Mouse (Mus musculus) embryonic facial prominence, embryonic 10.5 days (tissue): ENCODE measurements around the gene Olfr1057. TPM values are rescaled to one million over a fixed set of nuclear protein-coding genes. Genes with fewer than 3 reads are reported as not detected.
"Not testable (repeated sequence)": the region's sequence is repeated elsewhere in the genome, so short reads cannot be mapped to it uniquely, and the experiment has no call there.

Experiments
- DNase-seq: peaks from one replicate; pipeline ENCODE4 v3.0.0-alpha.2; 2017; ENCODE audit warnings: low spot score
- H3K27ac ChIP-seq: fragments of 300-500 bp; sonication (generic); replicated peaks from 2 replicates; pipeline ENCODE4 v1.5.1; 2016; ENCODE audit warnings: mild to moderate bottlenecking
- H3K27me3 ChIP-seq: fragments of 300-500 bp; sonication (generic); replicated peaks from 2 replicates; pipeline ENCODE4 v1.6.1; 2016; ENCODE audit warnings: low read depth, mild to moderate bottlenecking; ENCODE audit not compliant: poor library complexity, severe bottlenecking
- H3K36me3 ChIP-seq: fragments of 300-500 bp; sonication (generic); replicated peaks from 2 replicates; pipeline ENCODE4 v1.6.1; 2016; ENCODE audit warnings: mild to moderate bottlenecking, moderate library complexity
- H3K4me1 ChIP-seq: fragments of 300-500 bp; sonication (generic); 2 replicates; pipeline ENCODE4 v1.6.1; 2016
- H3K4me3 ChIP-seq: fragments of 300-500 bp; sonication (generic); 2 replicates; pipeline ENCODE4 v1.5.1; 2016; ENCODE audit warnings: mild to moderate bottlenecking, moderate library complexity
- H3K9me3 ChIP-seq: fragments of 300-500 bp; sonication (generic); 2 replicates; pipeline ENCODE4 v1.6.1; 2016; ENCODE audit warnings: mild to moderate bottlenecking
- WGBS: fragments of 180-500 bp; shearing (Covaris S2); methylation state at CpG from one replicate; pipeline ENCODE4 v1.1.7; 2016; 5-methylcytosine and 5-hydroxymethylcytosine counted together
- polyA plus RNA-seq: library from polyadenylated mRNA; unstranded; fragments of >200 nt; fragmentation: Nextera tagmentation; extraction: Ambion mirVana; gene quantifications from 2 replicates; pipeline ENCODE4 v1.2.1, GENCODE M21; 2016

The Olfr1057 gene
- polyA plus RNA-seq = not detected in 2 replicates

GRCm38 (mm10) chr2:86378293-86378692 is at the start of gene Olfr1057:
TSS of gene Olfr1057 (minus strand) at chr2:86378393.
- H3K4me1 ChIP-seq = no peaks in the 10 kb centered on the region
- no peaks in the 10 kb centered on the region for H3K27me3 ChIP-seq
- H3K36me3 ChIP-seq = no peaks in the 10 kb centered on the region
- no peak within 1 kb of the TSS for H3K4me3 ChIP-seq
- H3K27ac ChIP-seq = no peak within 1 kb of the TSS
- no peaks in the 10 kb centered on the region for H3K9me3 ChIP-seq
- no peak for DNase-seq

GRCm38 (mm10) chr2:86426649-86427048 is 48.5 kb upstream of the Olfr1057 start, which contains the start of gene Olfr1062:
TSS of gene Olfr1062 (minus strand) at chr2:86426749.
- not testable (repeated sequence) for H3K27me3 ChIP-seq

GRCm38 (mm10) chr2:86413950-86414349 is 35.8 kb upstream of the Olfr1057 start, which contains the start of gene Olfr1061:
TSS of gene Olfr1061 (minus strand) at chr2:86414050.
- DNase-seq = no peak
- 85% methylated on average over 1 of the region's 1 CpGs for WGBS
- no peaks in the 10 kb centered on the region for H3K9me3 ChIP-seq
- H3K4me1 ChIP-seq = no peaks in the 10 kb centered on the region
- H3K27me3 ChIP-seq = no peaks in the 10 kb centered on the region
- no peak within 1 kb of the TSS for H3K4me3 ChIP-seq
- no peaks in the 10 kb centered on the region for H3K36me3 ChIP-seq
- H3K27ac ChIP-seq = no peak within 1 kb of the TSS

More at GRCm38 (mm10) chr2:86426649-86427048, 48.5 kb upstream of the Olfr1057 start, which contains the start of gene Olfr1062:
- not testable (repeated sequence) for H3K36me3 ChIP-seq, H3K4me3 ChIP-seq, H3K4me1 ChIP-seq, H3K27ac ChIP-seq, H3K9me3 ChIP-seq, DNase-seq

GRCm38 (mm10) chr2:86395114-86395513 is 16.9 kb upstream of the Olfr1057 start:
- Histone ChIP-seq H3K9me3 (no peaks in the 10 kb centered on the region), H3K27ac (no peak overlapping the region), H3K36me3 (no peaks in the 10 kb centered on the region), H3K4me3 (no peak overlapping the region), H3K27me3 (no peaks in the 10 kb centered on the region), H3K4me1 (no peaks in the 10 kb centered on the region)
- WGBS = 95% methylated on average over 2 of the region's 2 CpGs
- DNase-seq = no peak

- not testable (repeated sequence) for H3K4me3 ChIP-seq, H3K9me3 ChIP-seq, H3K36me3 ChIP-seq, DNase-seq, H3K4me1 ChIP-seq, H3K27ac ChIP-seq, H3K27me3 ChIP-seq
Observed at GRCm38 (mm10) chr2:86388461-86388860, 10.3 kb upstream of the Olfr1057 start, which contains the start of gene Olfr1058. TSS of gene Olfr1058 (minus strand) at chr2:86388561.

GRCm38 (mm10) chr2:86366342-86366741 is 11.9 kb downstream of the Olfr1057 start:
- 56% methylated on average over 3 of the region's 6 CpGs for WGBS
- H3K4me1 ChIP-seq = not testable (repeated sequence)

GRCm38 (mm10) chr2:86362369-86362768 is 15.8 kb downstream of the Olfr1057 start, which contains the start of gene Olfr1056:
TSS of gene Olfr1056 (minus strand) at chr2:86362469.
- no peaks in the 10 kb centered on the region for H3K36me3 ChIP-seq
- H3K9me3 ChIP-seq = no peaks in the 10 kb centered on the region
- no peak for DNase-seq
- H3K4me1 ChIP-seq = no peaks in the 10 kb centered on the region
- no peak within 1 kb of the TSS for H3K4me3 ChIP-seq
- H3K27ac ChIP-seq = no peak within 1 kb of the TSS
- no peaks in the 10 kb centered on the region for H3K27me3 ChIP-seq

More at GRCm38 (mm10) chr2:86366342-86366741, 11.9 kb downstream of the Olfr1057 start:
- not testable (repeated sequence) for H3K36me3 ChIP-seq, H3K27me3 ChIP-seq, DNase-seq, H3K4me3 ChIP-seq, H3K9me3 ChIP-seq, H3K27ac ChIP-seq

- H3K4me3 ChIP-seq = not testable (repeated sequence)
- 96% methylated on average over 1 of the region's 1 CpGs for WGBS
Observed at GRCm38 (mm10) chr2:86351751-86352150, 26.4 kb downstream of the Olfr1057 start.

GRCm38 (mm10) chr2:86350184-86350583 is 28.0 kb downstream of the Olfr1057 start, which contains the start of gene Olfr1055:
TSS of gene Olfr1055 (minus strand) at chr2:86350284.
- Histone ChIP-seq H3K4me3 (no peak within 1 kb of the TSS), H3K27ac (no peak within 1 kb of the TSS), H3K36me3 (no peaks in the 10 kb centered on the region), H3K27me3 (no peaks in the 10 kb centered on the region), H3K4me1 (no peaks in the 10 kb centered on the region), H3K9me3 (no peaks in the 10 kb centered on the region)
- WGBS = 91% methylated on average over 5 of the region's 5 CpGs
- no peak for DNase-seq

More at GRCm38 (mm10) chr2:86351751-86352150, 26.4 kb downstream of the Olfr1057 start:
- H3K27ac ChIP-seq, DNase-seq, H3K9me3 ChIP-seq, H3K36me3 ChIP-seq, H3K4me1 ChIP-seq, H3K27me3 ChIP-seq: not testable (repeated sequence)

- H3K27me3 ChIP-seq = no peaks in the 10 kb centered on the region
- no peaks in the 10 kb centered on the region for H3K9me3 ChIP-seq
- no peak within 1 kb of the TSS for H3K4me3 ChIP-seq
- no peaks in the 10 kb centered on the region for H3K4me1 ChIP-seq
- WGBS = 95% methylated on average over 3 of the region's 3 CpGs
- H3K36me3 ChIP-seq = no peaks in the 10 kb centered on the region
- DNase-seq = no peak
- no peak within 1 kb of the TSS for H3K27ac ChIP-seq
Observed at GRCm38 (mm10) chr2:86335333-86335732, 42.9 kb downstream of the Olfr1057 start, which contains the start of gene Olfr1054. TSS of gene Olfr1054 (minus strand) at chr2:86335433.

Other genes starting within 250 kb of the Olfr1057 start
- gene Olfr1039, start 242.5 kb downstream of the Olfr1057 start, polyA plus RNA-seq = not detected in 2 replicates
- not detected in 2 replicates for gene Olfr1040, start 231.7 kb downstream of the Olfr1057 start, polyA plus RNA-seq
- gene Olfr1042, start 216.6 kb downstream of the Olfr1057 start, polyA plus RNA-seq = not detected in 2 replicates
- gene Olfr1043, start 210.9 kb downstream of the Olfr1057 start, polyA plus RNA-seq = not detected in 2 replicates
- not detected in 2 replicates for gene Olfr1044, start 200.6 kb downstream of the Olfr1057 start, polyA plus RNA-seq
- not detected in 2 replicates for gene Olfr52, start 192.7 kb downstream of the Olfr1057 start, polyA plus RNA-seq
- not detected in 2 replicates for gene Olfr1045, start 175.4 kb downstream of the Olfr1057 start, polyA plus RNA-seq
- not detected in 2 replicates for gene Olfr1046, start 159.1 kb downstream of the Olfr1057 start, polyA plus RNA-seq
- gene Olfr1047, start 147.0 kb downstream of the Olfr1057 start, polyA plus RNA-seq = not detected in 2 replicates
- not detected in 2 replicates for gene Olfr1048, start 138.1 kb downstream of the Olfr1057 start, polyA plus RNA-seq
- gene Olfr1049, start 120.1 kb downstream of the Olfr1057 start, polyA plus RNA-seq = not detected in 2 replicates
- not detected in 2 replicates for gene Olfr1051, start 99.3 kb downstream of the Olfr1057 start, polyA plus RNA-seq
- gene Olfr1052, start 85.9 kb downstream of the Olfr1057 start, polyA plus RNA-seq = not detected in 2 replicates
- gene Olfr1053, start 63.1 kb downstream of the Olfr1057 start, polyA plus RNA-seq = not detected in 2 replicates
- gene Olfr1054, start 43.0 kb downstream of the Olfr1057 start, polyA plus RNA-seq = not detected in 2 replicates
- not detected in 2 replicates for gene Olfr1055, start 28.1 kb downstream of the Olfr1057 start, polyA plus RNA-seq
- not detected in 2 replicates for gene Olfr1056, start 15.9 kb downstream of the Olfr1057 start, polyA plus RNA-seq
- gene Olfr1058, start 10.2 kb upstream of the Olfr1057 start, polyA plus RNA-seq = not detected in 2 replicates
- not detected in 2 replicates for gene Olfr1061, start 35.7 kb upstream of the Olfr1057 start, polyA plus RNA-seq
- not detected in 2 replicates for gene Olfr1062, start 48.4 kb upstream of the Olfr1057 start, polyA plus RNA-seq
- gene Olfr1065, start 72.2 kb upstream of the Olfr1057 start, polyA plus RNA-seq = not detected in 2 replicates
- gene Olfr1066, start 77.9 kb upstream of the Olfr1057 start, polyA plus RNA-seq = not detected in 2 replicates
- not detected in 2 replicates for gene Olfr228, start 109.0 kb upstream of the Olfr1057 start, polyA plus RNA-seq
- not detected in 2 replicates for gene Olfr1076, start 130.1 kb upstream of the Olfr1057 start, polyA plus RNA-seq
- gene Olfr1079, start 164.1 kb upstream of the Olfr1057 start, polyA plus RNA-seq = not detected in 2 replicates
- gene Olfr1080, start 179.8 kb upstream of the Olfr1057 start, polyA plus RNA-seq = not detected in 2 replicates
- gene Olfr1082, start 220.6 kb upstream of the Olfr1057 start, polyA plus RNA-seq = not detected in 2 replicates